Mouse (Mus musculus) kidney, adult 2 months (tissue): ENCODE measurements around the gene S100a7a. TPM values are rescaled to one million over a fixed set of nuclear protein-coding genes. Genes with fewer than 3 reads are reported as not detected.
A peak's percentile ranks its signal among the peaks of the same experiment; 100 is the strongest.

Source experiments
- DNase-seq: peaks from one replicate; pipeline ENCODE4 v3.0.0; 2021
- H3K27ac ChIP-seq: fragments of 200-500 bp; 2 replicates; pipeline ENCODE4 v1.5.1; 2012; ENCODE audit warnings: low read depth, low read length, control low read depth, inconsistent platforms; ENCODE audit not compliant: insufficient read depth
- H3K27me3 ChIP-seq: fragments of 200-500 bp; replicated peaks from 2 replicates; pipeline ENCODE4 v1.6.1; 2012; ENCODE audit warnings: mild to moderate bottlenecking, moderate library complexity, low read length, inconsistent platforms; ENCODE audit not compliant: control insufficient read depth, insufficient read depth
- H3K36me3 ChIP-seq: fragments of 200-500 bp; 2 replicates; pipeline ENCODE4 v1.6.1; 2012; ENCODE audit warnings: mild to moderate bottlenecking, moderate library complexity, low read length, inconsistent platforms; ENCODE audit not compliant: control insufficient read depth, insufficient read depth
- H3K4me1 ChIP-seq: fragments of 200-500 bp; 2 replicates; pipeline ENCODE4 v1.6.1; 2011; ENCODE audit warnings: low read length; ENCODE audit not compliant: control insufficient read depth, insufficient read depth
- H3K4me3 ChIP-seq: fragments of 200-500 bp; 2 replicates; pipeline ENCODE4 v1.5.1; 2011; ENCODE audit warnings: mild to moderate bottlenecking, low read depth, low read length, control low read depth; ENCODE audit not compliant: insufficient read depth
- CTCF ChIP-seq: fragments of 200-500 bp; conservative IDR thresholded peaks from 2 replicates; pipeline ENCODE4 v1.5.1; 2011; ENCODE audit warnings: low read depth, mild to moderate bottlenecking, control low read depth, low read length, moderate library complexity, mixed read lengths; ENCODE audit not compliant: insufficient read depth, insufficient read length
- POLR2A ChIP-seq: fragments of 200-500 bp; IDR thresholded peaks from one replicate; pipeline ENCODE4 v1.6.1; 2011; ENCODE audit warnings: low read depth, low read length, control low read depth
- WGBS: fragments of 180-500 bp; shearing (Covaris S2); methylation state at CpG from one replicate; pipeline ENCODE4 v1.1.7; 2018; 5-methylcytosine and 5-hydroxymethylcytosine counted together
- polyA plus RNA-seq: library from polyadenylated mRNA; depleted of rRNA; stranded (reverse); fragments of >200 nt; gene quantifications from 2 replicates; pipeline ENCODE4 v1.2.3, GENCODE M21; 2012

S100a7a gene
- polyA plus RNA-seq, 1 experiment = 0.11 TPM

DNA sequence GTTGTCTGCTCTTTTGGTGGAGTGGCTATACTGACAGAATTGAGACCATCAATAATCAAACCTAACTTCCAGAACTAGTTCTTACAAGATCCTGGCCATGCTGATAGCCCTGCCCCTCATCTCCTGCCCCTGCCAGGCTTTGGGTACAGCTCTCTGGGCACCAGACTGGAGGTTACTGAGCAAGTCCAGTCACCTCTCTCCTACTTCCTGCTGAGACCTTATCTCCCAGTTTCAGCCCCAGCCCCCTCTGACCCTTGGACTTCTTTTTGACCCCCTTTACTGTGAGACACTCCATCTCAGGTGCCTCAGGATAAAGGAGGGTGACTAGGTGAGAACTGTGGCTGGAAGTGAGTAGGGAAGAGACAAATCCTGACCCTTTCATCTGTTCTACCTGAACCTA lies 44.7 kb upstream of the S100a7a start:
- TF ChIP-seq CTCF (no peak), POLR2A (no peak)
- 0 out of 2 replicates have a peak, but pooled peaks cover under 1% of the 10 kb centered on the region for H3K4me1 ChIP-seq
- no peak for DNase-seq
- no peaks in the 10 kb centered on the region for H3K36me3 ChIP-seq
- no peak overlapping the region for H3K4me3 ChIP-seq
- no peak overlapping the region for H3K27ac ChIP-seq
- no peaks in the 10 kb centered on the region for H3K27me3 ChIP-seq

DNA sequence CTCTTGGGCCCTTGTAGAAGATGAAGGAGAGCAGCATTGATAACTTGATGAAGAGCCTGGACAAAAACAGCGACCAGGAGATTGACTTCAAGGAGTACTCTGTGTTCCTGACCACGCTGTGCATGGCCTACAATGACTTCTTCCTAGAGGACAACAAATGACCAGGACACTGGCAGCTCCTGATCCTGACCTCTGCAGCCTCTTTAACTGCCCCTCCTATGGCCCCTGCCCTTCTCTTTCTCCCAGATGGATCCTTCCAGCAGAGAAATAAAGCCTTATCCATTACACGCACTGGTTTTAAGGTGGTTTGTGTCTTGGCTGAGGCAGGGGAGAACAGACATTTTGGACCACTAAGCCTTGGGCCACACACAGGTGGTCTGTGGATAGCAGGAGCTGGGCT lies 42.3 kb upstream of the S100a7a start:
- no peak for DNase-seq
- Histone ChIP-seq H3K4me1 (no peaks in the 10 kb centered on the region), H3K36me3 (no peaks in the 10 kb centered on the region), H3K27me3 (no peaks in the 10 kb centered on the region), H3K4me3 (no peak overlapping the region), H3K27ac (no peak overlapping the region)
- 93% methylated on average over 3 of the region's 3 CpGs for WGBS
- TF ChIP-seq CTCF (no peak), POLR2A (no peak)

DNA sequence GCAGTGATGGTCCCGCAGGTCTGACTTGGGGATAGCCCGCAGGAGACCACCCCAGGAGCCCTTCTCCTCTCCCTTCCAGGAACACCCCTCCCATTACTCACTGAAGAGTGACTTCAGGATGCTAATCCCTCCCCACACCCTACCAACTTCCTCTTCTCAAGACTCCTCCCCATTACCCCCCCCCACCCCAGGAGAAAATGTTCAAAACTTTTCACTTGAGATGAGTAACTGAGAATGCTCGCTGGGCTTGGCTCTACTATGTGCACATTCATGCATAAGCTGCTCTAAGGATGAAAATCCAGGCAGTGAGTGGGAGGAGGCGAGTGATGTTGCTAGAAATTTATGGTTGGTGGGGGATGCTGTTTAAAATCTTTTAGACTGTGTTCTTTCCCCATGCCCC lies 41.8 kb upstream of the S100a7a start:
- no peak for DNase-seq
- WGBS = 66% methylated on average over 4 of the region's 4 CpGs

DNA sequence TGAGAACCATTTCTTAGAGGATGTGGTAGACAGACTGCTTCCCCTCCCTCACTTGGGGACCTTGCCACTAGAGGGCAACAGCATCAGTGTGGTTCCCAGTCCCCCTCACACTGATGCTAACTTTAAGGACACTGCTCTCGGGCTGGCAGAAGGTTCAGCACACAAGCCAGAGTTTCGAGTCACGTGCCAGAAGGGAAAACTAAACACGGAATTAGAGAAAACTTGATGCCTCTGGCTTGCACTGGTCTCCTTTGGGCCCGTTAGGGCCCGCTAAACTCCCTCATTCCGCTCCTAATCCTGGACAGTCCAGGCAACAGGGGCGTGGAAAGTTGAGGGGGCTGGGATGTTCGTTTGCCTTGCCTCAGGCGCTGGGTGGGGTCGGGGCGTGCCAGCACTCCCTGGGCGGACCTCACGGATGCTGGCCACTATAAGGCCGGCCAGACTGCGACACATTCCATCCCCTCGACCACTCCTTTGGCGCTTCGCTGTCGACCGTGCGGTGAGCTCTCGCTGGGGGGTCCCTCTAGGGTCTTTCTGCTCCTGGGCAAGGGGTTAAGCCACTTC lies 41.0 kb upstream of the S100a7a start, which contains the start of gene S100a6:
S100a6 (plus strand) TSS at position 155 of the 564 bp plus-strand sequence.
- H3K27ac ChIP-seq = peak within 1 kb of the TSS; percentile 73
- H3K36me3 ChIP-seq = no peaks in the 10 kb centered on the region
- TF ChIP-seq POLR2A (no peak), CTCF (peak; percentile 72)
- no peaks in the 10 kb centered on the region for H3K4me1 ChIP-seq
- peak; percentile 62 for DNase-seq
- no peaks in the 10 kb centered on the region for H3K27me3 ChIP-seq
- 3% methylated on average over 23 of the region's 23 CpGs for WGBS
- H3K4me3 ChIP-seq = peak within 1 kb of the TSS; percentile 63

More for the DNA sequence above, 41.8 kb upstream of the S100a7a start:
- Histone ChIP-seq H3K27me3 (no peaks in the 10 kb centered on the region), H3K36me3 (no peaks in the 10 kb centered on the region), H3K27ac (no peak overlapping the region), H3K4me3 (no peak overlapping the region), H3K4me1 (no peaks in the 10 kb centered on the region)
- TF ChIP-seq CTCF (no peak), POLR2A (no peak)

DNA sequence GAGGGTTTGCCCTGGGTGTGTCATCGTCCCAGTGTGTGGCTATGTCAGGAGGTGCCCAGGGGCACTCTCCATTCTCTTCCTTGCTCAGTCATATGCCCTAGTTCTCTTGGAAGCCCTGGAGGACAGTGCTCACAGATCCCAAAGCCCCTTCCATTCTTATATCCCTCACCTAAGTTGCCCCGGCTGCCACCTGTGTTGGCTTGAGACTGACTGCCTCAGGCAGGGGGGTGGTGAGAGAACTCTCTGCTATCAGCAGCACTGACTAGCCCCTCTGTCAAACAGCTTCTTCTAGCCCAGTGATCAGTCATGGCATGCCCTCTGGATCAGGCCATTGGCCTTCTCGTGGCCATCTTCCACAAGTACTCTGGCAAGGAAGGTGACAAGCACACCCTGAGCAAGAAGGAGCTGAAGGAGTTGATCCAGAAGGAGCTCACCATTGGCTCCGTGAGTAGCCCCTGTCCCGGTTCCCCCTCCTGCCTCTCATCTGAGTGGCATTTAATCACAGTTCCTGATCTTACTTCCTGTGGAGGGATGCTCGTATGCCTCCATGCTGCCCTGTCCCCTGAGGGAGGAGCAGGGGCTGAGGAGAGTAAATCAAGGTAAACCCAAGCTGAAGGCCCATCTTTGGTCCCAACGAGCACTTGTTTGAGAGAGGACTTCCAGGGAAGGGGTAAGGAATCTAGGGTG lies 40.2 kb upstream of the S100a7a start:
- WGBS = 52% methylated on average over 7 of the region's 7 CpGs
- DNase-seq = no peak
- TF ChIP-seq POLR2A (no peak), CTCF (no peak)
- Histone ChIP-seq H3K4me3 (peak overlapping the region; percentile 63), H3K27ac (peak overlapping the region; percentile 73), H3K4me1 (no peaks in the 10 kb centered on the region), H3K36me3 (no peaks in the 10 kb centered on the region), H3K27me3 (no peaks in the 10 kb centered on the region)

DNA sequence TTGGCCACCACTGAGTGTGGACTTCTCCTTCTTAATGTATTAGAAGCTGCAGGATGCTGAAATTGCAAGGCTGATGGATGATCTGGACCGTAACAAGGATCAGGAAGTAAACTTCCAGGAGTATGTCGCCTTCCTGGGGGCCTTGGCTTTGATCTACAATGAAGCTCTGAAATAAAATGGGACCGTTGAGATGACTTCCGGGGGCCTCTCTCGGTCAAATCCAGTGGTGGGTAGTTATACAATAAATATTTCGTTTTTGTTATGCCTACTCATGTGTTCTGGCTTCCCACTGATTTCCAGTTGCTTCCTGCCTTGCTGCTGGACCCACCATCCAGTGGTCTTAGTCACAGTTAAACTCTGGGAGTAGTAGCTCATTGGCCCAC lies 39.7 kb upstream of the S100a7a start:
- H3K27ac ChIP-seq = peak overlapping the region; percentile 73; the same call in 1 of the 2 replicates
- H3K36me3 ChIP-seq = no peaks in the 10 kb centered on the region
- WGBS = 69% methylated on average over 6 of the region's 6 CpGs
- no peaks in the 10 kb centered on the region for H3K27me3 ChIP-seq
- no peaks in the 10 kb centered on the region for H3K4me1 ChIP-seq
- TF ChIP-seq CTCF = no peak
- TF ChIP-seq POLR2A = no peak
- DNase-seq = no peak
- peak overlapping the region; percentile 63 for H3K4me3 ChIP-seq

DNA sequence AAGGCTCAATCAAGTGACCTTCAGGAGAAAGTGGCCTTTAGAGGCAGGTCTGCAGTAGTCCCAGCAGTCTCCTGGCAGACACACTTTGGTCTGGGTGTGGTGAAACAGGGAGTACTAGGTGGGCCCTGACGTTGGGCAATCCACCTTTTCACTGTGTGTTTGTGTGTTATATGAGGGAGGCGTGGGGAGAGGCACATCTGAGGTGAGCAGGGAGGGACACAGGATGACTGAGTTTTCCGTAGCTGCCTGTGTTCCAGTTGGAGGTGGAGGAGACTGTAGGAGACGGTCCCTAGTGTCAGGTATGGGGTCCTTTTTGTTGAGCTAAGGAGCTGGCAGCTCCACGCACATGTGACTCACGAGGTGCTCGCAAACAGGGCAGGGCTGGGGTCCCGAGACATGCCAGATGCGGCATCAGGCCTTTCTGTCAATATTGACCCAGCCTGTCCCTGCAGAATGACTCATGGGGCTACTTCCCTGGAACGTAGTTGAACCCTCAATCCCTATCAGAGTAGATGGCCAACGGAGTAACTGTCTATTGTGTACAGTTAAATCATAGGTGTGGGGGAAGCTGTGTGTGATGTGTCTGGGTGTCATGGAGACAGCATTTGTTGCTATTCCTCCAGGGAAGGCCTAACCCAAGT lies 39.1 kb upstream of the S100a7a start:
- Histone ChIP-seq H3K27me3 (no peaks in the 10 kb centered on the region), H3K4me3 (0 out of 2 replicates have a peak overlapping the region, but pooled peaks have one; percentile 2), H3K36me3 (no peaks in the 10 kb centered on the region), H3K4me1 (no peaks in the 10 kb centered on the region), H3K27ac (no peak overlapping the region)
- TF ChIP-seq CTCF (no peak), POLR2A (no peak)
- 76% methylated on average over 11 of the region's 11 CpGs for WGBS
- DNase-seq = no peak
